Mouse (Mus musculus) cerebellum, postnatal 4 days (tissue): ENCODE measurements at regions not wholly inside any gene's neighbourhood (a gene's known extent, or its start where the extent isn't known, plus 50 kb on each side); places are given as distances from the start of the nearest gene placed in this dataset.

Source experiments
- DNase-seq, 2 experiments: peaks; one replicate each; pipeline ENCODE4 v3.0.0; 2022; ENCODE audit warnings: low spot score in 2 of 2, mixed read lengths in 1 of 2

GRCm38 (mm10) chr6:139391307-139391706 lies 110.5 kb downstream of the Rergl start:
- DNase-seq = peak; percentile 57 to 61

- DNase-seq = no peak
Measured at GRCm38 (mm10) chr6:139350939-139351338, 150.8 kb downstream of the Rergl start.

GRCm38 (mm10) chr6:139325226-139325625 lies 176.6 kb downstream of the Rergl start:
- no peak for DNase-seq

GRCm38 (mm10) chr6:139307651-139308050 lies 194.1 kb downstream of the Rergl start:
- no peak for DNase-seq

GRCm38 (mm10) chr6:139304306-139304705 lies 197.5 kb downstream of the Rergl start:
- DNase-seq = no peak

- no peak for DNase-seq
Measured at GRCm38 (mm10) chr6:139295701-139296100, 206.1 kb downstream of the Rergl start.

GRCm38 (mm10) chr6:139279093-139279492 lies 222.7 kb downstream of the Rergl start:
- no peak for DNase-seq

- no peak for DNase-seq
Measured at GRCm38 (mm10) chr6:139275512-139275911, 226.3 kb downstream of the Rergl start.

GRCm38 (mm10) chr6:139253704-139254103 lies 248.1 kb downstream of the Rergl start:
- DNase-seq = no peak

GRCm38 (mm10) chr6:139248920-139249547 lies 252.7 kb downstream of the Rergl start:
- DNase-seq = peak; percentile 64 to 75

GRCm38 (mm10) chr6:139226127-139226526 lies 275.6 kb downstream of the Rergl start:
- DNase-seq = no peak

- no peak for DNase-seq
Measured at GRCm38 (mm10) chr6:139214488-139214887, 287.3 kb downstream of the Rergl start.

- DNase-seq = no peak
Measured at GRCm38 (mm10) chr6:139210256-139210655, 291.5 kb downstream of the Rergl start.

GRCm38 (mm10) chr6:139198601-139199000 lies 303.2 kb downstream of the Rergl start:
- DNase-seq = no peak

GRCm38 (mm10) chr6:139186431-139186830 lies 315.3 kb downstream of the Rergl start:
- no peak for DNase-seq

- DNase-seq = no peak
Measured at GRCm38 (mm10) chr6:139160352-139160751, 341.4 kb downstream of the Rergl start.

GRCm38 (mm10) chr6:139159741-139160140 lies 342.0 kb downstream of the Rergl start:
- DNase-seq = no peak

GRCm38 (mm10) chr6:139154802-139155201 lies 347.0 kb downstream of the Rergl start:
- no peak for DNase-seq

- no peak for DNase-seq
Measured at GRCm38 (mm10) chr6:139135693-139136092, 366.1 kb downstream of the Rergl start.

- no peak for DNase-seq
Measured at GRCm38 (mm10) chr6:139132083-139132679, 369.6 kb downstream of the Rergl start.

GRCm38 (mm10) chr6:139108263-139108662 lies 393.5 kb downstream of the Rergl start:
- DNase-seq = no peak

- DNase-seq = no peak
Measured at GRCm38 (mm10) chr6:139103397-139103796, 398.4 kb downstream of the Rergl start.

- no peak for DNase-seq
Measured at GRCm38 (mm10) chr6:139099273-139099672, 402.5 kb downstream of the Rergl start.

- DNase-seq = no peak
Measured at GRCm38 (mm10) chr6:139075433-139075832, 417.1 kb upstream of the Igbp1b start.
